Mouse (Mus musculus): ENCODE measurements around the gene Hirip3. TPM values are rescaled to one million over a fixed set of nuclear protein-coding genes. Genes with fewer than 3 reads are reported as not detected.

Hirip3 gene
- total and polyA plus RNA-seq, 3 experiments, result 3.6 to 6.3 (median 5.7) TPM

DNA sequence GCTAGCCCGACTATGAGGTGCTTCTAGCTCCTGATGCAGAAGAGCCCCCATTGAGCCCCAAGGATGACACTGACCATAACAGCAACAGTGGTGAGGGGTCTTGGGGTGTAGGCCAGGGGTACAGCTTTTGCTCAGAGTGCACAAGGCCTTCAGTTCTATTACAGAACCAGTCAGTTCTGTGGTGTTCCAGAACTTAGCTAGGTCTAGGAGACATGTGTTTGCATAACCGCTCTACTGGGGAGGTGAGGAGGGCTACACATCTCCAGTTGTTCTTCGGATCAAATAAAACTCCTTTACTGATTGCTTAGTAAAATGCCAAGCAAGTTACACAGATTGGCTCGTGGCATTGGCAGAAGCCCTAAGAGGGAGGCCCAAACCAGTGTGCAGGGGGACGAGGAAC lies 30.2 kb upstream of the Hirip3 start, which contains the start of gene 4930451I11Rik:
TSS of gene 4930451I11Rik (minus strand) at position 101 of the 400 bp plus-strand sequence.
- Histone ChIP-seq H3K9ac (ENCODE audit: low read depth, low read length) (no peak within 1 kb of the TSS), H3K79me2 (replicated peaks; ENCODE audit: control insufficient read depth, insufficient read depth, low read length) (no peaks in the 10 kb centered on the region), H3K27me3 (ENCODE audit: control insufficient read depth, insufficient read depth, low read length) (no peaks in the 10 kb centered on the region), H3K4me3 (no peak within 1 kb of the TSS), H3K4me1 (ENCODE audit: control insufficient read depth, insufficient read depth, low read length) (no peaks in the 10 kb centered on the region), H3K27ac (no peak within 1 kb of the TSS), H3K36me3 (ENCODE audit: control insufficient read depth, insufficient read depth, low read length) (no peaks in the 10 kb centered on the region)
- DNase-seq, result no peak
- 58% methylated on average over 5 of the region's 5 CpGs for WGBS
- TF ChIP-seq EP300 (IDR thresholded peaks at IDR 0.05; ENCODE audit: insufficient read depth, low read depth, low read length), result no peak
- TF ChIP-seq CTCF (IDR thresholded peaks at IDR 0.05), result no peak
- TF ChIP-seq POLR2A (IDR thresholded peaks at IDR 0.05; ENCODE audit: insufficient read depth, low read depth, low read length), result no peak
- intact Hi-C loops (cut with DNase I), result no loop called here

DNA sequence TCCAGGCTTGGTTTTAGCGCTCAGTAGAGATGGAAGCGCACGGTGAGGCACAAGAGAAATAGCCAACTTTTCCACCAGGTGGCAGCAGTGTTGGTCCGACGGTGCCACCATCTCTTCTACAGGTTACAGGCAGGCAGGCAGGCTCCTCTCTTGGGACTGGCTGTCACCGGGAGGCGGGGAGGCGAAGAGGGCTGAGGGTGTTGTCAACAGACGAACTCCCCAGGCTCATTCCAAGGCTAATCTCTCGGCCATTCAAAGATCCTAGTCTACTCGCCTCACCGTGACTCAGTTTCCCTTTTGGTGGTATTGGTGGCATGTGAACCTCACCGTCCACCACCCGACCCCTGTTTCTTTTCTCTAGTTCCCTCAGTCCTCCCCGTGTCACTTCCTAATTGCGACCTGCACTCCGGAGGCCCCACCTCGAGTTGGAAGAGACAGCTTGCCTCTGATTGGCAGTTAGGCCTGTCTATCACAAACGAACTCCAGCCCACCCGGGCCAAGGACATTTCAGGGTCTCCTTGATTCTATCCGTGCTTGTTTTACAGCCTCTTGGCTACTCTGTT lies 29.7 kb upstream of the Hirip3 start:
- 2% methylated on average over 20 of the region's 21 CpGs for WGBS
- Histone ChIP-seq H3K4me3 (no peak overlapping the region), H3K9ac (ENCODE audit: low read depth, low read length) (no peak overlapping the region), H3K27me3 (ENCODE audit: control insufficient read depth, insufficient read depth, low read length) (no peaks in the 10 kb centered on the region), H3K4me1 (ENCODE audit: control insufficient read depth, insufficient read depth, low read length) (no peaks in the 10 kb centered on the region), H3K79me2 (replicated peaks; ENCODE audit: control insufficient read depth, insufficient read depth, low read length) (no peaks in the 10 kb centered on the region), H3K27ac (no peak overlapping the region), H3K36me3 (ENCODE audit: control insufficient read depth, insufficient read depth, low read length) (no peaks in the 10 kb centered on the region)
- intact Hi-C loops (cut with DNase I), result loop anchor here (1.0 kb wide), 2 partner anchors 272 to 278 kb away; no protein-coding TSS in a partner anchor
- DNase-seq, result peak; percentile 70 to 75
- TF ChIP-seq POLR2A (IDR thresholded peaks at IDR 0.05; ENCODE audit: insufficient read depth, low read depth, low read length) (no peak), EP300 (IDR thresholded peaks at IDR 0.05; ENCODE audit: insufficient read depth, low read depth, low read length) (peak; percentile 77), CTCF (IDR thresholded peaks at IDR 0.05) (peak; percentile 92)

DNA sequence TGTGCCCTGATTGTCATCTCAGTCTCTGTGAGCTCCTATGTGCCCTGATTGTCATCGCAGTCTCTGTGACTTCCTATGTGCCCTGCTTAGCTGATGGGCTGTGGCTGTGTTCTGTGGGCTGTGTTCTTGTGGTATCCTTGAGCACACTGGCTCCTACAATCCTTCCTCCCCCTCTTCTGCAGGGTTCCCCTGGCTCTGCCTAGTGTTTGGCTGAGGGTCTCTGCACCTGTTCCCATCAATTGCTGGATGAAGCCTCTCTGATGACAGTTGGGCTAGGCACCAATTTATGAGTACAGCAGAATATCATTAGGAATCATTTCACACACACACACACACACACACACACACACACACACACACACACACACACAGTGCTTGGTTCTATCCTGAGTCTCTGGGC lies 28.5 kb upstream of the Hirip3 start:
- H3K27ac ChIP-seq, result no peak overlapping the region
- H3K79me2 ChIP-seq (replicated peaks; ENCODE audit: control insufficient read depth, insufficient read depth, low read length), result no peaks in the 10 kb centered on the region
- WGBS, result 87% methylated on average over 1 of the region's 1 CpGs
- DNase-seq, result no peak
- H3K27me3 ChIP-seq (ENCODE audit: control insufficient read depth, insufficient read depth, low read length), result no peaks in the 10 kb centered on the region
- no peaks in the 10 kb centered on the region for H3K36me3 ChIP-seq (ENCODE audit: control insufficient read depth, insufficient read depth, low read length)
- TF ChIP-seq CTCF (IDR thresholded peaks at IDR 0.05), result no peak
- TF ChIP-seq EP300 (IDR thresholded peaks at IDR 0.05; ENCODE audit: insufficient read depth, low read depth, low read length), result no peak
- no peak for TF ChIP-seq POLR2A (IDR thresholded peaks at IDR 0.05; ENCODE audit: insufficient read depth, low read depth, low read length)
- no peaks in the 10 kb centered on the region for H3K4me1 ChIP-seq (ENCODE audit: control insufficient read depth, insufficient read depth, low read length)
- no peak overlapping the region for H3K9ac ChIP-seq (ENCODE audit: low read depth, low read length)
- H3K4me3 ChIP-seq, result no peak overlapping the region
- intact Hi-C loops (cut with DNase I), result no loop called here

DNA sequence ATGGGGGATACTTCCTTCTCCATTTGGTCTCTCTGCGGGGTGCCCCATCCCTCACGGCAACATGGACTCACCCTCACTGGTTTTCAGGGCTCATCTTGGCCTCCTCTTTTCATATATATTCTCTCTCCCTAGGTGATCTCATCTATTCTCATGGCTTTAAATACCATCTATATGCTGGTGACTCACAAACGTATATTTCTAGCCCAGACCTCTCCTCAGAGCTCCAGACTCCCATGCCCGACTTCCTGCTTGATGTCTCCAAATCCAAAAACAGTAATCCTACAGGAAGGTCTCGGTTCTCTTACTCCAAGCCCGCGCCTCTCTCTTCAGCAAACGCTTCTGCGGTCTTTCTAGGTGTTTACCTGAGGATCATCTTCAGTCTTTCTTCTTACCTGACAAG lies 18.5 kb upstream of the Hirip3 start:
- no peak overlapping the region for H3K4me3 ChIP-seq
- no peak for DNase-seq
- intact Hi-C loops (cut with DNase I), result no loop called here
- H3K36me3 ChIP-seq (ENCODE audit: control insufficient read depth, insufficient read depth, low read length), result no peaks in the 10 kb centered on the region
- no peak for TF ChIP-seq CTCF (IDR thresholded peaks at IDR 0.05)
- no peak for TF ChIP-seq POLR2A (IDR thresholded peaks at IDR 0.05; ENCODE audit: insufficient read depth, low read depth, low read length)
- TF ChIP-seq EP300 (IDR thresholded peaks at IDR 0.05; ENCODE audit: insufficient read depth, low read depth, low read length), result no peak
- no peaks in the 10 kb centered on the region for H3K79me2 ChIP-seq (replicated peaks; ENCODE audit: control insufficient read depth, insufficient read depth, low read length)
- peaks cover 7% of the 10 kb centered on the region for H3K27me3 ChIP-seq (ENCODE audit: control insufficient read depth, insufficient read depth, low read length)
- H3K4me1 ChIP-seq (ENCODE audit: control insufficient read depth, insufficient read depth, low read length), result no peaks in the 10 kb centered on the region
- no peak overlapping the region for H3K9ac ChIP-seq (ENCODE audit: low read depth, low read length)
- no peak overlapping the region for H3K27ac ChIP-seq
- 63% methylated on average over 9 of the region's 9 CpGs for WGBS

DNA sequence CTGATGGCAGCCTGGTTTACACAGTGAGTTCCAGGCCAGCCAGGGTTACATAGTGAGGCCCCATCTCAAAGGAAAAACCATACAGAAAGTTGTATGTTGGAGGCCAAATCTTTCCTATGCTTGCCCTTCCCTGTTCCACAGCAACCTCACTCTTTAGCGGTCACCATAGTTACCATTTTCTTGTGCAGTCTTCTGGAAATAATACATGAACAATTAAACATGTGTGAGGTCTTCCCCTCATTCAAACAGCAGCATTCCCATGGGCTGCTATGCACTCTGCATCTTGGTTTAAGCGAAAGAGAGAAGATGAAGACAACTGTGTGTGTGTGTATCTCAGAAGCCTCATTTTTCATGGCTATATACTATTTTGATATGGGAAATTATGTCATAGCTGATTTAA lies 16.3 kb upstream of the Hirip3 start:
- H3K27me3 ChIP-seq (ENCODE audit: control insufficient read depth, insufficient read depth, low read length), result peaks cover 14% of the 10 kb centered on the region

DNA sequence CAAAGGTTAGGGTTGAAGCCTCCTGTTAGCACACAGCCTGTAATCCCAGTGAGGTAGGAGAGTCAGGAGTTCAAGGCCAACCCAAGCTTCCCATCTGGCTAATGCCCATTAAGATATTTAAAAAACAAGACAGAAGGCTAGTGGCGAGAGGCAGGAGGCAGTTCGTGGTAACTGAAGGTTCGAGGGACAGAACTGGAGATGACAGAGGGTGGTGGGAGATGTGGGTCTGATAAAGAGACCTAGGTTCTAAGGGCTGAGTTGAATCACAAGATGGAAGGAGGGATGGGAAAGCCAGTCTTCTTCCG lies 14.7 kb upstream of the Hirip3 start, which contains the start of gene Doc2a:
TSS of gene Doc2a (plus strand) at position 301 of the 305 bp plus-strand sequence.
- WGBS, result 48% methylated on average over 4 of the region's 4 CpGs
- no peak within 1 kb of the TSS for H3K27ac ChIP-seq
- H3K79me2 ChIP-seq (replicated peaks; ENCODE audit: control insufficient read depth, insufficient read depth, low read length), result no peaks in the 10 kb centered on the region
- no peaks in the 10 kb centered on the region for H3K36me3 ChIP-seq (ENCODE audit: control insufficient read depth, insufficient read depth, low read length)
- no peaks in the 10 kb centered on the region for H3K4me1 ChIP-seq (ENCODE audit: control insufficient read depth, insufficient read depth, low read length)
- peaks cover 14% of the 10 kb centered on the region for H3K27me3 ChIP-seq (ENCODE audit: control insufficient read depth, insufficient read depth, low read length)
- H3K9ac ChIP-seq (ENCODE audit: low read depth, low read length), result peak within 1 kb of the TSS; percentile 34; the same call in 1 of the 2 replicates
- intact Hi-C loops (cut with DNase I), result no loop called here
- peak within 1 kb of the TSS; percentile 51 for H3K4me3 ChIP-seq
- no peak for TF ChIP-seq EP300 (IDR thresholded peaks at IDR 0.05; ENCODE audit: insufficient read depth, low read depth, low read length)
- TF ChIP-seq CTCF (IDR thresholded peaks at IDR 0.05), result no peak
- TF ChIP-seq POLR2A (IDR thresholded peaks at IDR 0.05; ENCODE audit: insufficient read depth, low read depth, low read length), result no peak
- no peak for DNase-seq

More for the DNA sequence above, 16.3 kb upstream of the Hirip3 start:
- no peak for DNase-seq
- H3K79me2 ChIP-seq (replicated peaks; ENCODE audit: control insufficient read depth, insufficient read depth, low read length), result no peaks in the 10 kb centered on the region
- no peak overlapping the region for H3K27ac ChIP-seq
- 95% methylated on average over 2 of the region's 2 CpGs for WGBS
- H3K36me3 ChIP-seq (ENCODE audit: control insufficient read depth, insufficient read depth, low read length), result no peaks in the 10 kb centered on the region
- no peak overlapping the region for H3K9ac ChIP-seq (ENCODE audit: low read depth, low read length)
- H3K4me1 ChIP-seq (ENCODE audit: control insufficient read depth, insufficient read depth, low read length), result no peaks in the 10 kb centered on the region
- intact Hi-C loops (cut with DNase I), result no loop called here
- H3K4me3 ChIP-seq, result no peak overlapping the region
- TF ChIP-seq EP300 (IDR thresholded peaks at IDR 0.05; ENCODE audit: insufficient read depth, low read depth, low read length), result no peak
